Mouse (Mus musculus): ENCODE measurements at regions not wholly inside any gene's neighbourhood (a gene's known extent, or its start where the extent isn't known, plus 50 kb on each side); places are given as distances from the start of the nearest gene placed in this dataset.

DNA sequence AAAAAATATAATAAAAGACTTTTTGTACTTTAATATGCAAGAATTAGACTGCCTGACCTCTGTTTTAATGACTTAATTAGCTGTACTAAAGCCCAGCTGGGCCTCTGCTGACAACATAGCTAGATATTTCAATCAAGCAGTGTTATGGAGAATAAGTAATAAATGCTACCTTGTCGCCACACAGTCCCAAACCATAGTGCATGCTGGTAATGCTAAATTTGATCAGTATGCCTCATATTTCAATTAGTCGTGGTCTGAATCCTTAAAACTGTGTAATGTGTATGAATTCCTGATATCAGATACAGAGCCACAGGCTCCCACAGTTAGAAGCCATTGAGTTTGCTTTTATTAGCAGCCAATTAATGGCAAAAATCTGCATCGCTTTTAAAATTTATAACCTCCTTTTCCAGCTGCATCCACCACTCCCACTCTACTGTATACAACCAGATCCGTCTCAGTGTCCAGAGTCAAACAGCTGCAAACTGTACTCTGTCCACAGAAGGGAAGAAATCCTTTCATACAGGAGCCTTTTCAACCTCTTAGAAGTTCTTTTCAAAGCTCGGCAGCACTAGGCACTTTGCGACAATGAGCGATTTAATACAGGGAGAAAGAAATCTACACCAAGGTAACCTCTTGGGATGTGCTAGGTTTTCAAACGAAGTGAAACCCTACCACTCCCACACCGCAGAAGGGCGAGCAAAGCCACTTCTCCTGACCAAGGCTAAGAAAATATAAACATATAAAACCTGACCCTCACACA is 317.8 kb upstream of the Pitx2 start:
- DNase-seq (ENCODE audit: low spot score) (no peak), ATAC-seq (no peak)
- no peak overlapping the region for H3K27ac ChIP-seq
- H3K4me1 ChIP-seq (ENCODE audit: insufficient read depth, low read length) = no peaks in the 10 kb centered on the region
- H3K36me3 ChIP-seq (ENCODE audit: insufficient read depth, low read length) = no peaks in the 10 kb centered on the region
- TF ChIP-seq CTCF (IDR thresholded peaks at IDR 0.05; ENCODE audit: low read depth) = no peak
- WGBS = 36% methylated on average over 10 of the region's 10 CpGs
- H3K9me3 ChIP-seq (ENCODE audit: low read length) = no peaks in the 10 kb centered on the region
- H3K9ac ChIP-seq (replicated peaks; ENCODE audit: low read length) = no peak overlapping the region
- H3K4me2 ChIP-seq (ENCODE audit: low read depth, low read length) = no peak overlapping the region
- H3K27me3 ChIP-seq (ENCODE audit: insufficient read depth, low read length) = no peaks in the 10 kb centered on the region
- H3K4me3 ChIP-seq (ENCODE audit: low read length) = no peak overlapping the region

GRCm38 (mm10) chr3:128883636-128884195 is 316.0 kb upstream of the Pitx2 start:
- no peak overlapping the region for H3K9ac ChIP-seq (replicated peaks; ENCODE audit: low read length)
- no peaks in the 10 kb centered on the region for H3K27me3 ChIP-seq (ENCODE audit: insufficient read depth, low read length)
- H3K4me2 ChIP-seq (ENCODE audit: low read depth, low read length) = no peak overlapping the region
- 59% methylated on average over 7 of the region's 7 CpGs for WGBS
- TF ChIP-seq CTCF (IDR thresholded peaks at IDR 0.05; ENCODE audit: low read depth) = no peak
- no peaks in the 10 kb centered on the region for H3K36me3 ChIP-seq (ENCODE audit: insufficient read depth, low read length)
- H3K4me3 ChIP-seq (ENCODE audit: low read length) = no peak overlapping the region
- ATAC-seq (no peak), DNase-seq (ENCODE audit: low spot score) (no peak)
- H3K4me1 ChIP-seq (ENCODE audit: insufficient read depth, low read length) = no peaks in the 10 kb centered on the region
- H3K9me3 ChIP-seq (ENCODE audit: low read length) = no peaks in the 10 kb centered on the region
- H3K27ac ChIP-seq = no peak overlapping the region

DNA sequence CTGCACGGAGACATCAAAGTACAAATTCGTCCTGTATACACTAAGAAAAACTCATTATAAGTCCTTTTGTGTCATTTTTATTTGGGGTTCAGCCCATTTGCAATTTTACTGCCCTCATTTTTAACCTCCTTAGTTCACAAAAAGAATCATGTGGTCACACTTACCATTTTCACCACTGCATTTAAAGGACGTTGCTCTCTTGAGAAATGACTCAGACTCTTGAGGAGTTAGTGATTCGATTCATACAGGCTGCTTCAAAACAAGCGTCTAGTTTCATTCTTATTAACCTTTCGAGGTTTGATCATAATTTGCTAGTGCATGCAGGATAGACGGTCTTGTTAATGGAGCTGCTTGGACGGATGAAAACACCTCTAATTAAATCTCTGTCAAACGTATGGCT is 313.0 kb upstream of the Pitx2 start:
- no peaks in the 10 kb centered on the region for H3K27me3 ChIP-seq (ENCODE audit: insufficient read depth, low read length)
- no peaks in the 10 kb centered on the region for H3K9me3 ChIP-seq (ENCODE audit: low read length)
- 66% methylated on average over 9 of the region's 9 CpGs for WGBS
- no peak overlapping the region for H3K4me3 ChIP-seq (ENCODE audit: low read length)
- H3K36me3 ChIP-seq (ENCODE audit: insufficient read depth, low read length) = no peaks in the 10 kb centered on the region
- no peak overlapping the region for H3K27ac ChIP-seq
- no peak for TF ChIP-seq CTCF (IDR thresholded peaks at IDR 0.05; ENCODE audit: low read depth)
- no peak for DNase-seq (ENCODE audit: low spot score)
- no peak overlapping the region for H3K4me2 ChIP-seq (ENCODE audit: low read depth, low read length)
- no peak for ATAC-seq
- no peak overlapping the region for H3K9ac ChIP-seq (replicated peaks; ENCODE audit: low read length)
- no peaks in the 10 kb centered on the region for H3K4me1 ChIP-seq (ENCODE audit: insufficient read depth, low read length)

- H3K4me1 ChIP-seq (ENCODE audit: insufficient read depth, low read length) = no peaks in the 10 kb centered on the region
- H3K27me3 ChIP-seq (ENCODE audit: insufficient read depth, low read length) = no peaks in the 10 kb centered on the region
- no peak overlapping the region for H3K27ac ChIP-seq
- ATAC-seq (no peak), DNase-seq (ENCODE audit: low spot score) (no peak)
- H3K9me3 ChIP-seq (ENCODE audit: low read length) = no peaks in the 10 kb centered on the region
- WGBS = 92% methylated on average over 5 of the region's 5 CpGs
- H3K9ac ChIP-seq (replicated peaks; ENCODE audit: low read length) = no peak overlapping the region
- H3K36me3 ChIP-seq (ENCODE audit: insufficient read depth, low read length) = no peaks in the 10 kb centered on the region
- H3K4me2 ChIP-seq (ENCODE audit: low read depth, low read length) = no peak overlapping the region
- no peak overlapping the region for H3K4me3 ChIP-seq (ENCODE audit: low read length)
- no peak for TF ChIP-seq CTCF (IDR thresholded peaks at IDR 0.05; ENCODE audit: low read depth)
These were observed 308.6 kb upstream of the Pitx2 start for GRCm38 (mm10) chr3:128891078-128891477.

GRCm38 (mm10) chr3:128896628-128897027 is 303.1 kb upstream of the Pitx2 start:
- Histone ChIP-seq H3K36me3 (ENCODE audit: insufficient read depth, low read length) (no peaks in the 10 kb centered on the region), H3K4me1 (ENCODE audit: insufficient read depth, low read length) (no peaks in the 10 kb centered on the region), H3K4me3 (ENCODE audit: low read length) (no peak overlapping the region), H3K9ac (replicated peaks; ENCODE audit: low read length) (no peak overlapping the region), H3K27ac (no peak overlapping the region), H3K9me3 (ENCODE audit: low read length) (no peaks in the 10 kb centered on the region), H3K27me3 (ENCODE audit: insufficient read depth, low read length) (no peaks in the 10 kb centered on the region), H3K4me2 (ENCODE audit: low read depth, low read length) (no peak overlapping the region)
- DNase-seq (ENCODE audit: low spot score) = no peak
- ATAC-seq = no peak
- no peak for TF ChIP-seq CTCF (IDR thresholded peaks at IDR 0.05; ENCODE audit: low read depth)
- 90% methylated on average over 3 of the region's 3 CpGs for WGBS

- no peak for DNase-seq (ENCODE audit: low spot score)
- no peak overlapping the region for H3K4me2 ChIP-seq (ENCODE audit: low read depth, low read length)
- 78% methylated on average over 4 of the region's 4 CpGs for WGBS
- H3K4me3 ChIP-seq (ENCODE audit: low read length) = no peak overlapping the region
- H3K27me3 ChIP-seq (ENCODE audit: insufficient read depth, low read length) = no peaks in the 10 kb centered on the region
- H3K9ac ChIP-seq (replicated peaks; ENCODE audit: low read length) = no peak overlapping the region
- no peak for TF ChIP-seq CTCF (IDR thresholded peaks at IDR 0.05; ENCODE audit: low read depth)
- no peaks in the 10 kb centered on the region for H3K9me3 ChIP-seq (ENCODE audit: low read length)
- H3K27ac ChIP-seq = no peak overlapping the region
- H3K4me1 ChIP-seq (ENCODE audit: insufficient read depth, low read length) = no peaks in the 10 kb centered on the region
- no peaks in the 10 kb centered on the region for H3K36me3 ChIP-seq (ENCODE audit: insufficient read depth, low read length)
- ATAC-seq = no peak
These were observed 288.6 kb upstream of the Pitx2 start for GRCm38 (mm10) chr3:128911122-128911521.

DNA sequence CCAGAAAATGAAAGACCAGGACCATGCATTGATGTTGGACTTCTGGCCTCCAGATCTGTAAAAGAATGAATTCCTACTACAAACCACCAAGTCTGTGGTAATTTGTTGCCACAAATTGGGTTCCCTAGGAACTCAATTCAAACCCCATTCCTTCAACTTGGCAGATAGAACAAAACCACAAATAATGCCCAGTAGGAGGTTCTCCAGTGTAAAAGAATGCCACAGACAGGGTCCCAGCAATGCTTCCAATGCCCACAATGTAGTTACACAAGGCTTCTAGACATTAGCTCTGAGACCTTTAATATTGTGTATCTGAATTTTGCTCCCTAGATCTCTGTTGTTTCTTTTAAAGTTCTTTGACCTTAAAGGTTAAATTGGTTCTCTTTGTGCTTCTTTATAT is 278.2 kb upstream of the Pitx2 start:
- no peak for TF ChIP-seq CTCF (IDR thresholded peaks at IDR 0.05; ENCODE audit: low read depth)
- H3K4me1 ChIP-seq (ENCODE audit: insufficient read depth, low read length) = no peaks in the 10 kb centered on the region
- H3K27ac ChIP-seq = no peak overlapping the region
- no peak overlapping the region for H3K4me2 ChIP-seq (ENCODE audit: low read depth, low read length)
- ATAC-seq (no peak), DNase-seq (ENCODE audit: low spot score) (no peak)
- H3K36me3 ChIP-seq (ENCODE audit: insufficient read depth, low read length) = no peaks in the 10 kb centered on the region
- H3K4me3 ChIP-seq (ENCODE audit: low read length) = no peak overlapping the region
- no peaks in the 10 kb centered on the region for H3K9me3 ChIP-seq (ENCODE audit: low read length)
- no peak overlapping the region for H3K9ac ChIP-seq (replicated peaks; ENCODE audit: low read length)
- no peaks in the 10 kb centered on the region for H3K27me3 ChIP-seq (ENCODE audit: insufficient read depth, low read length)
